Mouse (Mus musculus) embryonic facial prominence, embryonic 14.5 days (tissue): ENCODE data around the gene Tmem115. TPM values are rescaled to one million over a fixed set of nuclear protein-coding genes. Genes with fewer than 3 reads are reported as not detected.

Source experiments
- ATAC-seq: fragments of 200-750 bp; cut with Nextera tagmentation; 2 replicates; pipeline ENCODE4 v1.8.0; 2017; ENCODE audit warnings: low read depth, moderate number of reproducible peaks, moderate TSS enrichment
- DNase-seq: peaks from one replicate; pipeline ENCODE4 v3.0.0-alpha.2; 2015; ENCODE audit warnings: low spot score
- H3K27ac ChIP-seq: fragments of 300-500 bp; sonication (generic); replicated peaks from 2 replicates; pipeline ENCODE4 v1.5.1; 2014; ENCODE audit warnings: low read depth, mild to moderate bottlenecking, low read length, moderate library complexity
- H3K27me3 ChIP-seq: fragments of 300-500 bp; sonication (generic); replicated peaks from 2 replicates; pipeline ENCODE4 v1.6.1; 2014; ENCODE audit warnings: low read length; ENCODE audit not compliant: control insufficient read depth, insufficient read depth
- H3K36me3 ChIP-seq: fragments of 300-500 bp; sonication (generic); 2 replicates; pipeline ENCODE4 v1.6.1; 2014; ENCODE audit warnings: low read length, mixed read lengths; ENCODE audit not compliant: control insufficient read depth, insufficient read depth
- H3K4me1 ChIP-seq: fragments of 300-500 bp; sonication (generic); 2 replicates; pipeline ENCODE4 v1.6.1; 2014; ENCODE audit warnings: antibody characterized with exemption, low read length; ENCODE audit not compliant: control insufficient read depth, insufficient read depth
- H3K4me2 ChIP-seq: fragments of 300-500 bp; sonication (generic); 2 replicates; pipeline ENCODE4 v1.6.1; 2014; ENCODE audit warnings: low read depth, mild to moderate bottlenecking, low read length, moderate library complexity, mixed read lengths
- H3K4me3 ChIP-seq: fragments of 300-500 bp; sonication (generic); 2 replicates; pipeline ENCODE4 v1.5.1; 2014; ENCODE audit warnings: low read depth, mild to moderate bottlenecking, low read length
- H3K9ac ChIP-seq: fragments of 300-500 bp; sonication (generic); 2 replicates; pipeline ENCODE4 v1.6.1; 2014; ENCODE audit warnings: low read depth, mild to moderate bottlenecking, low read length, moderate library complexity, mixed read lengths
- H3K9me3 ChIP-seq: fragments of 300-500 bp; sonication (generic); 2 replicates; pipeline ENCODE4 v1.6.1; 2016; ENCODE audit warnings: low read length; ENCODE audit not compliant: control insufficient read depth
- WGBS: fragments of 180-500 bp; shearing (Covaris S2); extraction: QIAGEN DNeasy Blood & Tissue Kit; methylation state at CpG from one replicate; pipeline ENCODE4 v1.1.7; 2014; 5-methylcytosine and 5-hydroxymethylcytosine counted together
- polyA plus RNA-seq: library from polyadenylated mRNA; unstranded; fragments of >200 nt; fragmentation: Nextera tagmentation; extraction: Ambion mirVana; gene quantifications from 2 replicates; pipeline ENCODE4 v1.2.1, GENCODE M21; 2014

Gene Tmem115
- polyA plus RNA-seq, 1 experiment from 2014 or later: 53.1 TPM

- H3K4me3 ChIP-seq: no peak overlapping the region
- H3K4me2 ChIP-seq: no peak overlapping the region
- ATAC-seq: no peak
- 94% methylated on average over 12 of the region's 14 CpGs for WGBS
- H3K9me3 ChIP-seq: no peaks in the 10 kb centered on the region
- no peak overlapping the region for H3K27ac ChIP-seq
- H3K9ac ChIP-seq: no peak overlapping the region
- DNase-seq: no peak
- peaks cover 9% of the 10 kb centered on the region for H3K36me3 ChIP-seq
- no peaks in the 10 kb centered on the region for H3K27me3 ChIP-seq
- peaks cover 5% of the 10 kb centered on the region; the same call in 1 of the 2 replicates for H3K4me1 ChIP-seq
These were observed 49.4 kb downstream of the Tmem115 start for GRCm38 (mm10) chr9:107583174-107583573.

- no peak for DNase-seq
- Histone ChIP-seq H3K4me3 (no peak overlapping the region), H3K9ac (no peak overlapping the region), H3K9me3 (no peaks in the 10 kb centered on the region), H3K27me3 (no peaks in the 10 kb centered on the region), H3K4me2 (no peak overlapping the region), H3K36me3 (peaks cover 29% of the 10 kb centered on the region), H3K4me1 (peaks cover 10% of the 10 kb centered on the region; the same call in 1 of the 2 replicates), H3K27ac (no peak overlapping the region)
- ATAC-seq: no peak
- 90% methylated on average over 5 of the region's 5 CpGs for WGBS
These were observed 52.8 kb downstream of the Tmem115 start for GRCm38 (mm10) chr9:107586504-107586903.

GRCm38 (mm10) chr9:107586974-107587832 lies 53.5 kb downstream of the Tmem115 start, which contains the start of gene Ifrd2:
Ifrd2 (plus strand) TSS chr9:107587642.
- H3K4me3 ChIP-seq: peak within 1 kb of the TSS; percentile 83
- peaks cover 36% of the 10 kb centered on the region for H3K36me3 ChIP-seq
- peak within 1 kb of the TSS; percentile 90 for H3K4me2 ChIP-seq
- peak; percentile 100 for DNase-seq
- H3K9me3 ChIP-seq: no peaks in the 10 kb centered on the region
- H3K4me1 ChIP-seq: peaks cover 10% of the 10 kb centered on the region; the same call in 1 of the 2 replicates
- peak; percentile 99 for ATAC-seq
- H3K9ac ChIP-seq: peak within 1 kb of the TSS; percentile 73
- H3K27me3 ChIP-seq: no peaks in the 10 kb centered on the region
- WGBS: 15% methylated on average over 42 of the region's 46 CpGs
- no peak within 1 kb of the TSS for H3K27ac ChIP-seq

- Histone ChIP-seq H3K4me3 (peak overlapping the region; percentile 83), H3K27ac (no peak overlapping the region), H3K27me3 (no peaks in the 10 kb centered on the region), H3K36me3 (peaks cover 39% of the 10 kb centered on the region), H3K9ac (peak overlapping the region; percentile 73), H3K4me1 (peaks cover 10% of the 10 kb centered on the region; the same call in 1 of the 2 replicates), H3K4me2 (peak overlapping the region; percentile 90), H3K9me3 (no peaks in the 10 kb centered on the region)
- WGBS: 4% methylated on average over 33 of the region's 33 CpGs
- peak; percentile 73 for DNase-seq
- no peak; the same call in 1 of the 2 replicates for ATAC-seq
These were observed 54.3 kb downstream of the Tmem115 start for GRCm38 (mm10) chr9:107587833-107588639.

Other genes with a start within 250 kb of the Tmem115 start
- gene Mapkapk3, start 244.1 kb upstream of the Tmem115 start, polyA plus RNA-seq: 10.1 and 12.2 TPM in 2 replicates
- gene Cish, start 237.9 kb upstream of the Tmem115 start, polyA plus RNA-seq: 5.8 and 6.6 TPM in 2 replicates
- gene Hemk1, start 195.6 kb upstream of the Tmem115 start, polyA plus RNA-seq: 9.8 and 10.8 TPM in 2 replicates
- gene 6430571L13Rik, start 193.3 kb upstream of the Tmem115 start, polyA plus RNA-seq: 0.96 and 1.2 TPM in 2 replicates
- 0.88 and 0.93 TPM in 2 replicates for gene Cacna2d2, start 134.3 kb upstream of the Tmem115 start, polyA plus RNA-seq
- gene Cyb561d2, start 8.2 kb downstream of the Tmem115 start, polyA plus RNA-seq: 24.7 and 27.0 TPM in 2 replicates
- 35.0 and 35.4 TPM in 2 replicates for gene Nprl2, start 8.3 kb downstream of the Tmem115 start, polyA plus RNA-seq
- gene Zmynd10, start 13.4 kb downstream of the Tmem115 start, polyA plus RNA-seq: 2.8 and 8.2 TPM in 2 replicates
- 66.5 and 66.8 TPM in 2 replicates for gene Rassf1, start 17.6 kb downstream of the Tmem115 start, polyA plus RNA-seq
- gene Tusc2, start 29.3 kb downstream of the Tmem115 start, polyA plus RNA-seq: 43.1 and 45.2 TPM in 2 replicates
- gene Hyal2, start 34.0 kb downstream of the Tmem115 start, polyA plus RNA-seq: 106 and 112 TPM in 2 replicates
- 5.6 and 6.8 TPM in 2 replicates for gene Hyal1, start 43.0 kb downstream of the Tmem115 start, polyA plus RNA-seq
- 15.9 and 18.0 TPM in 2 replicates for gene Naa80, start 44.9 kb downstream of the Tmem115 start, polyA plus RNA-seq
- 1.2 and 1.4 TPM in 2 replicates for gene Hyal3, start 46.9 kb downstream of the Tmem115 start, polyA plus RNA-seq
- 46.7 and 52.3 TPM in 2 replicates for gene Ifrd2, start 53.7 kb downstream of the Tmem115 start, polyA plus RNA-seq
- 18.0 and 18.2 TPM in 2 replicates for gene Sema3b, start 75.3 kb downstream of the Tmem115 start, polyA plus RNA-seq
- gene Gnai2, start 101.4 kb downstream of the Tmem115 start, polyA plus RNA-seq: 380 and 416 TPM in 2 replicates
- 7.0 and 7.8 TPM in 2 replicates for gene Slc38a3, start 135.6 kb downstream of the Tmem115 start, polyA plus RNA-seq
- gene Gnat1, start 145.8 kb downstream of the Tmem115 start, polyA plus RNA-seq: 0.79 and 1.5 TPM in 2 replicates
- 32.8 and 36.9 TPM in 2 replicates for gene Sema3f, start 176.5 kb downstream of the Tmem115 start, polyA plus RNA-seq
- 145 and 159 TPM in 2 replicates for gene Rbm5, start 237.1 kb downstream of the Tmem115 start, polyA plus RNA-seq